Mouse (Mus musculus): ENCODE measurements around the gene Doc2b. TPM values are rescaled to one million over a fixed set of nuclear protein-coding genes. Genes with fewer than 3 reads are reported as not detected.

Doc2b gene
- polyA plus RNA-seq, 1 experiment from 2014 or later, result 0.19 TPM

DNA sequence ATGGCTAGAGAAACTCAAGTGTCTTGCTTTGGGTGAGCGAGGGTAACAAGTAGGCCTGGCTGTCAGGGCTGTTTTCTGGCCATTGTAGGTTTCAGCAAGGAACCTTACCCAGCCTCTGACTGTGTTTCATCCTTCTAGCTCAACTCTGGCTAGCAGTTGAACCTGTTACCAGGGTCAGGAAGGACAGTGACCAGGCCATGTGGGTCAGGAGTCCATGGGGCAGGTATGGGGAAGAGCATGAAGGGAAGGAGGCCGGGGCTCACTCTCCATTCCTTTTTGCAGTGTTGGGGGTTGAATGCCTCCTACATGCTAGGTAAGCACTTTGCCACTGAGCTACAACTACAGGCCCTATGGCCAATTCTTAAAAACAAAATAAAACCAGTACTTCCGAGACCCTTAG is 34.5 kb upstream of the Doc2b start:
- no peak for DNase-seq (ENCODE audit: low spot score)
- ATAC-seq (ENCODE audit: insufficient number of reproducible peaks, low FRiP score, low TSS enrichment, low read depth), result no peak
- no peaks in the 10 kb centered on the region for H3K4me1 ChIP-seq (ENCODE audit: control insufficient read depth, insufficient read depth, low read length)
- 83% methylated on average over 3 of the region's 3 CpGs for WGBS
- H3K36me3 ChIP-seq (ENCODE audit: control insufficient read depth, insufficient read depth, low read length), result no peaks in the 10 kb centered on the region
- H3K4me3 ChIP-seq (ENCODE audit: low read depth, low read length), result no peak overlapping the region
- no peak overlapping the region for H3K27ac ChIP-seq (replicated peaks; ENCODE audit: low read depth, low read length)
- H3K9ac ChIP-seq (ENCODE audit: low read length), result no peak overlapping the region
- H3K9me3 ChIP-seq (ENCODE audit: control insufficient read depth, low read length), result no peaks in the 10 kb centered on the region
- no peak overlapping the region for H3K4me2 ChIP-seq (ENCODE audit: low read depth, severe bottlenecking)
- no peaks in the 10 kb centered on the region for H3K27me3 ChIP-seq (ENCODE audit: control insufficient read depth, insufficient read depth, low read length)

- H3K4me3 ChIP-seq (ENCODE audit: low read depth, low read length), result no peak overlapping the region
- DNase-seq (ENCODE audit: low spot score) (no peak), ATAC-seq (ENCODE audit: insufficient number of reproducible peaks, low FRiP score, low TSS enrichment, low read depth) (no peak)
- H3K9ac ChIP-seq (ENCODE audit: low read length), result no peak overlapping the region
- H3K27ac ChIP-seq (replicated peaks; ENCODE audit: low read depth, low read length), result no peak overlapping the region
- H3K27me3 ChIP-seq (ENCODE audit: control insufficient read depth, insufficient read depth, low read length), result 0 out of 2 replicates have a peak, but pooled peaks cover 2% of the 10 kb centered on the region
- H3K36me3 ChIP-seq (ENCODE audit: control insufficient read depth, insufficient read depth, low read length), result no peaks in the 10 kb centered on the region
- no peak overlapping the region for H3K4me2 ChIP-seq (ENCODE audit: low read depth, severe bottlenecking)
- no peaks in the 10 kb centered on the region for H3K9me3 ChIP-seq (ENCODE audit: control insufficient read depth, low read length)
- no peaks in the 10 kb centered on the region for H3K4me1 ChIP-seq (ENCODE audit: control insufficient read depth, insufficient read depth, low read length)
- 87% methylated on average over 8 of the region's 8 CpGs for WGBS
Measured at GRCm38 (mm10) chr11:75827414-75827813, 31.6 kb upstream of the Doc2b start.

GRCm38 (mm10) chr11:75823506-75823905 is 27.7 kb upstream of the Doc2b start:
- H3K4me2 ChIP-seq (ENCODE audit: low read depth, severe bottlenecking), result no peak overlapping the region
- H3K27ac ChIP-seq (replicated peaks; ENCODE audit: low read depth, low read length), result no peak overlapping the region
- no peak overlapping the region for H3K9ac ChIP-seq (ENCODE audit: low read length)
- ATAC-seq (ENCODE audit: insufficient number of reproducible peaks, low FRiP score, low TSS enrichment, low read depth) (no peak), DNase-seq (ENCODE audit: low spot score) (no peak)
- WGBS, result 62% methylated on average over 7 of the region's 7 CpGs
- H3K36me3 ChIP-seq (ENCODE audit: control insufficient read depth, insufficient read depth, low read length), result no peaks in the 10 kb centered on the region
- 0 out of 2 replicates have a peak, but pooled peaks cover 2% of the 10 kb centered on the region for H3K27me3 ChIP-seq (ENCODE audit: control insufficient read depth, insufficient read depth, low read length)
- H3K4me3 ChIP-seq (ENCODE audit: low read depth, low read length), result no peak overlapping the region
- H3K4me1 ChIP-seq (ENCODE audit: control insufficient read depth, insufficient read depth, low read length), result 0 out of 2 replicates have a peak, but pooled peaks cover 2% of the 10 kb centered on the region
- H3K9me3 ChIP-seq (ENCODE audit: control insufficient read depth, low read length), result no peaks in the 10 kb centered on the region

GRCm38 (mm10) chr11:75813085-75813484 is 17.2 kb upstream of the Doc2b start:
- Histone ChIP-seq H3K36me3 (ENCODE audit: control insufficient read depth, insufficient read depth, low read length) (no peaks in the 10 kb centered on the region), H3K4me3 (ENCODE audit: low read depth, low read length) (no peak overlapping the region), H3K27me3 (ENCODE audit: control insufficient read depth, insufficient read depth, low read length) (no peaks in the 10 kb centered on the region), H3K27ac (replicated peaks; ENCODE audit: low read depth, low read length) (no peak overlapping the region), H3K9ac (ENCODE audit: low read length) (no peak overlapping the region), H3K4me1 (ENCODE audit: control insufficient read depth, insufficient read depth, low read length) (0 out of 2 replicates have a peak, but pooled peaks cover 3% of the 10 kb centered on the region), H3K4me2 (ENCODE audit: low read depth, severe bottlenecking) (no peak overlapping the region), H3K9me3 (ENCODE audit: control insufficient read depth, low read length) (no peaks in the 10 kb centered on the region)
- WGBS, result 73% methylated on average over 10 of the region's 10 CpGs
- ATAC-seq (ENCODE audit: insufficient number of reproducible peaks, low FRiP score, low TSS enrichment, low read depth), result no peak
- DNase-seq (ENCODE audit: low spot score), result no peak

- Histone ChIP-seq H3K4me3 (ENCODE audit: low read depth, low read length) (no peak overlapping the region), H3K27me3 (ENCODE audit: control insufficient read depth, insufficient read depth, low read length) (no peaks in the 10 kb centered on the region), H3K36me3 (ENCODE audit: control insufficient read depth, insufficient read depth, low read length) (no peaks in the 10 kb centered on the region), H3K9ac (ENCODE audit: low read length) (no peak overlapping the region), H3K27ac (replicated peaks; ENCODE audit: low read depth, low read length) (no peak overlapping the region), H3K9me3 (ENCODE audit: control insufficient read depth, low read length) (no peaks in the 10 kb centered on the region), H3K4me1 (ENCODE audit: control insufficient read depth, insufficient read depth, low read length) (no peaks in the 10 kb centered on the region), H3K4me2 (ENCODE audit: low read depth, severe bottlenecking) (no peak overlapping the region)
- ATAC-seq (ENCODE audit: insufficient number of reproducible peaks, low FRiP score, low TSS enrichment, low read depth) (no peak), DNase-seq (ENCODE audit: low spot score) (no peak)
- WGBS, result 65% methylated on average over 3 of the region's 3 CpGs
Measured at GRCm38 (mm10) chr11:75811900-75812299, 16.1 kb upstream of the Doc2b start.

DNA sequence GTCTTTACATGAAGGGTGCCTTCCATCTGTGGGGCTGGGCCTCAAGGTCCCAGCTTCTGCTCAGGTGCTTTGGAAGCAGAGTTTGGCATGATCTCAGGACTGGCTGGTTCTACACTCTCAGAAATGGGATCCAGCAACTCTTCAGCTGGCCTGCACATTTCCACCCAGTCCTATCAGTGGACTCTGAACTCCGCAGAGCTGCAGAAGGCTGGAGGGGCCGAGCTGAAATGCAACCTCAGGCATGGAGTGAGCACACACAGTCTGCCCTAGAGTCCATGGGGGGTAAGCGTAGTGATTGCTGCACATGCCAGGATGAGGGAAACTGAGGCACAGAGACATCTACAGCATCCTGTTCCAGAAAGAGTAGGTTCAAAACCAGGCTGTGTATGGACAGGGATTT is 14.7 kb upstream of the Doc2b start:
- ATAC-seq (ENCODE audit: insufficient number of reproducible peaks, low FRiP score, low TSS enrichment, low read depth) (no peak), DNase-seq (ENCODE audit: low spot score) (no peak)
- Histone ChIP-seq H3K4me1 (ENCODE audit: control insufficient read depth, insufficient read depth, low read length) (no peaks in the 10 kb centered on the region), H3K36me3 (ENCODE audit: control insufficient read depth, insufficient read depth, low read length) (no peaks in the 10 kb centered on the region), H3K4me2 (ENCODE audit: low read depth, severe bottlenecking) (no peak overlapping the region), H3K4me3 (ENCODE audit: low read depth, low read length) (no peak overlapping the region), H3K27me3 (ENCODE audit: control insufficient read depth, insufficient read depth, low read length) (no peaks in the 10 kb centered on the region), H3K9me3 (ENCODE audit: control insufficient read depth, low read length) (no peaks in the 10 kb centered on the region), H3K9ac (ENCODE audit: low read length) (no peak overlapping the region), H3K27ac (replicated peaks; ENCODE audit: low read depth, low read length) (no peak overlapping the region)
- 89% methylated on average over 3 of the region's 3 CpGs for WGBS

DNA sequence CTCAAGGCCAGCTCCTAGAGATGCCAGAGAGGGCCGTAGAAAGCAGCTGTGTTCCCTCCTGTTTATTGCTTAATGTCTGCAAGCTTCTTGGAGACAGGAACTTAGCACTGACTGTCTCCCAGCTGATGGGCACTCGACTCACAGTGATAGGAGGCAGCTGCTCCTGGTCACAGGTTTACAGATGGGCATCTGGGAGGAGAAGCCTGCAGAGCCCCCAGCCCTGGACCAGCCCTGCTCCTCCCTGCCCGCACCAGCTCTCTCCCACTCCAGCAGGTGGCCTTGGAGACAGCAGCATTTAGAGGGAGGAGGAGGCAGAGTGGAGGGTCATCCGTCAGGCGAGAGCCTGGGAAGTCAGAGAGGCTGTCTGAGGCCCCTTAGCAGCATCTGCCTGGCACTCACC is 11.6 kb upstream of the Doc2b start:
- Histone ChIP-seq H3K4me2 (ENCODE audit: low read depth, severe bottlenecking) (no peak overlapping the region), H3K9me3 (ENCODE audit: control insufficient read depth, low read length) (no peaks in the 10 kb centered on the region), H3K4me1 (ENCODE audit: control insufficient read depth, insufficient read depth, low read length) (no peaks in the 10 kb centered on the region), H3K4me3 (ENCODE audit: low read depth, low read length) (no peak overlapping the region), H3K9ac (ENCODE audit: low read length) (0 out of 2 replicates have a peak overlapping the region, but pooled peaks have one; percentile 2), H3K27me3 (ENCODE audit: control insufficient read depth, insufficient read depth, low read length) (no peaks in the 10 kb centered on the region), H3K36me3 (ENCODE audit: control insufficient read depth, insufficient read depth, low read length) (no peaks in the 10 kb centered on the region), H3K27ac (replicated peaks; ENCODE audit: low read depth, low read length) (no peak overlapping the region)
- ATAC-seq (ENCODE audit: insufficient number of reproducible peaks, low FRiP score, low TSS enrichment, low read depth) (no peak), DNase-seq (ENCODE audit: low spot score) (no peak)
- 33% methylated on average over 5 of the region's 5 CpGs for WGBS

DNA sequence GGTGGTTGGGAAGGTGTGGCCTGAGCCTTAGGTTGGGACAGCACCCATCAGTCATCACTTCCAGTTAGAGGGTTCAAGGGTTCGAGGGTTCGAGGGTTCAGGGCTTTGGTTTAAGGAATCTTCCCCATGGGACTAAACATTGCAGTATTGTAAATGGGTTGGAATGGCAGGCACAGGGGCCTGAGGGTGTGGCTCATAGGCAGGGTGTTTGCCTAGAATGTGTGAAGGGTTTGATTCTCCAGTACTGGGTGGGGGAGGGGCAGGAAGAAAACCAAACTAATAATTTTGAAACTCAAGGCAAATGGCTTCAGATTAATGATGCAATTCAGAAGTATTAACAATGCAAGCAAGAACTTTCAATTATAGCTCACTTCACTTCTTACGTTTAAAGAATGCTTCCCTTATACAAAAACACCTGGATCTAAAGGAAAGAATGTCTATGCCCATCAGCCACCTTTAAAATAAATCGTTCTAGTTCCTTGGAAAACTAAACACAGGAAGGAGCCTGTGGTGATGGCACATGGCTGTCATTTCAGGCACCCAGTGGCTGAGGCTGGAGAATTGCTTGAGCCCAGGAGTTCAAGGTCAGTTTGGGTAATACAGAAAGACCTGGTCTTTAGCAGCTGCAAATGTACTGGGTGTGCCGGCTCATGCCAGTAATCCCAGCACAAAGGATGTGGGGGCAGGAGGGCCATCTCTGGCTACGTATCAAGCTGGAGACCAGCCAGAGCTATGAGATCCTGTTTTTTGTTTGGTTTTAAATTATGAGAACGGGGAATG is 6.1 kb upstream of the Doc2b start:
- Histone ChIP-seq H3K4me3 (ENCODE audit: low read depth, low read length) (no peak overlapping the region), H3K4me2 (ENCODE audit: low read depth, severe bottlenecking) (no peak overlapping the region), H3K9me3 (ENCODE audit: control insufficient read depth, low read length) (no peaks in the 10 kb centered on the region), H3K9ac (ENCODE audit: low read length) (no peak overlapping the region), H3K27me3 (ENCODE audit: control insufficient read depth, insufficient read depth, low read length) (peaks cover 10% of the 10 kb centered on the region), H3K4me1 (ENCODE audit: control insufficient read depth, insufficient read depth, low read length) (no peaks in the 10 kb centered on the region), H3K36me3 (ENCODE audit: control insufficient read depth, insufficient read depth, low read length) (no peaks in the 10 kb centered on the region), H3K27ac (replicated peaks; ENCODE audit: low read depth, low read length) (no peak overlapping the region)
- ATAC-seq (ENCODE audit: insufficient number of reproducible peaks, low FRiP score, low TSS enrichment, low read depth), result no peak
- no peak for DNase-seq (ENCODE audit: low spot score)
- 85% methylated on average over 7 of the region's 7 CpGs for WGBS

DNA sequence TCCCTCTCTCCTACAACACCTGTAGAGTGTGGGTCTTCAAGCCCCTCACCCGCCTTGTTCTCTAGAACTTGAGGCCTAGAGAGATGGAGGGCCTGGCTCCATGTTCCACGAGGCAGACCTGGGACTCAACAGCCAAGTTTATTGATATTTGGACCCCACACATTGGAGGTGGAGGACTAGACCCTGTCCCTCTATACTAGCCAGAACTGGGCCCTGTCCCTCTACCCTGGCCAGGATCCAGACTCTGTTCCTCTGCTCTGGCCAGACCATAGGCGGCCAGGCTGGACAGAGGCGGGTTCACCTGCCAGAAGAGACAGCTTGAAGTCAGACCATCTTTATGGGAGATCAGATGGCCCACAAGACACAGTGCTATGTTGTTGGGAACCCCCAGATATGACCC is 5.5 kb upstream of the Doc2b start:
- Histone ChIP-seq H3K36me3 (ENCODE audit: control insufficient read depth, insufficient read depth, low read length) (no peaks in the 10 kb centered on the region), H3K4me3 (ENCODE audit: low read depth, low read length) (no peak overlapping the region), H3K9me3 (ENCODE audit: control insufficient read depth, low read length) (no peaks in the 10 kb centered on the region), H3K27me3 (ENCODE audit: control insufficient read depth, insufficient read depth, low read length) (peaks cover 16% of the 10 kb centered on the region), H3K27ac (replicated peaks; ENCODE audit: low read depth, low read length) (no peak overlapping the region), H3K9ac (ENCODE audit: low read length) (no peak overlapping the region), H3K4me1 (ENCODE audit: control insufficient read depth, insufficient read depth, low read length) (no peaks in the 10 kb centered on the region), H3K4me2 (ENCODE audit: low read depth, severe bottlenecking) (no peak overlapping the region)
- no peak for ATAC-seq (ENCODE audit: insufficient number of reproducible peaks, low FRiP score, low TSS enrichment, low read depth)
- DNase-seq (ENCODE audit: low spot score), result no peak
- WGBS, result 78% methylated on average over 4 of the region's 4 CpGs

All from limb, embryonic 11.5 days (tissue).